Mouse (Mus musculus) brain, embryonic 18.5 days (tissue): ENCODE measurements at regions not wholly inside any gene's neighbourhood (a gene's known extent, or its start where the extent isn't known, plus 50 kb on each side); places are given as distances from the start of the nearest gene placed in this dataset.
A peak's percentile ranks its signal among the peaks of the same experiment; 100 is the strongest.
"Not testable (repeated sequence)": the region's sequence is repeated elsewhere in the genome, so short reads cannot be mapped to it uniquely, and the experiment has no call there.

Source experiments
- DNase-seq: peaks from one replicate; pipeline ENCODE4 v3.0.0-alpha.2; 2012; ENCODE audit warnings: low read depth, low spot score

DNA sequence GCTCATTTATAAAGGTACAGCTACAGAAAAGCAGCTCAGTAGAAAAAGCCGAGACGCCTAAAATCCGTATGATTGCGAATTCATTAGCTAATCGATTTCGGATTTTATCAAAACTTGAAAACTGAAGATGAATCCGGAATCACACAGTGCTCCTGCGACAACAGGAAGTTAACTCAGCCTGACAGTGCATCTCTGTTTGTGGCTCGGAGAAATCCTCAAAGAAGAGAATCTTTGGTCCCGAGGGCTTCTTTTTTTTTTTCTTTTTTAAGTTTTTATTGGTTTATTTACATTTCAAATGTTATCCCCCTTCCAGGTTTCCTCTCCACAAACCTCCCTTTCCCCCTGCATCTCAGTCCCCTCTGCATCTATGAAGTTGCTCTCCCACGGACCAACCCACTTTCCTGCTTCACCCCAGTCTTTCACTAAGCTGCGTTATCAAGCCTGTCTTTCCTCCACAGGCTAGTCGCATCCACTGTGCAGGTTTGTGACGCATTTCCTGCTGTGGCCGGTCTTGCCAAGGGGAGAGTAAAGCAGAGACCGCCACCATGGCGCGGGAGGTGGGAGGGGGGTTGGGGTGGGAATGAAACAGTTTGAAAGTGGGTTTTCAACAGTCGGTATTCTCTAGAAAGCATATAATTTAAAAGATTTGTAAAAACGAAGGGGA lies 593.4 kb upstream of the Snrpn start:
- DNase-seq = peak; percentile 51

- not testable (repeated sequence) for DNase-seq
Measured at GRCm38 (mm10) chr7:60728108-60728721, 588.2 kb upstream of the Snrpn start.
